ENCODE assay signal across 21 mouse cellular contexts in genomic region chr10:95302211-95303163, GRCm38 (mm10). TPM values are rescaled to one million over a fixed set of nuclear protein-coding genes. Genes with fewer than 3 reads are reported as not detected.
DNase-seq lines count a peak whose midpoint lies in the region; ATAC-seq and TF ChIP-seq lines count a peak whose summit lies in the region.
"Had no signal": no experiment of that assay in that cellular context is flagged by ENCODE, and none has a peak within 500 bp of the region (broad histone marks: within the 10 kb centered on the region; RNA-seq: fewer than 3 reads in every experiment).

No protein-coding gene starts in this region.

- TF ChIP-seq CTCF in gastrocnemius, adult 2 months (IDR thresholded peaks at IDR 0.05) = no peak

- no peak overlapping the region for H3K4me3 ChIP-seq in gastrocnemius, adult 2 months
- H3K4me3 ChIP-seq: forebrain, embryonic 15.5 days; neural tube, embryonic 13.5 days had no signal

- ATAC-seq in activated CD4-positive, CD25-positive, alpha-beta regulatory T cell, adult 4 months = peak; percentile 25
- ATAC-seq: forebrain, embryonic 15.5 days; intestine, postnatal 0 days; liver, postnatal 0 days had no signal

- peak overlapping the region; percentile 31; the same call in 1 of the 2 replicates for H3K27ac ChIP-seq in gastrocnemius, adult 2 months
- H3K27ac ChIP-seq: forebrain, embryonic 15.5 days; hindbrain, embryonic 14.5 days; kidney, postnatal 0 days; neural tube, embryonic 13.5 days had no signal

- DNase-seq in gastrocnemius, adult 2 months = no peak
- no peak for DNase-seq in gastrocnemius, adult 8-10 months (ENCODE audit: low spot score in 2 of 2)
- peak; percentile 55 for DNase-seq in A20 (ENCODE audit: low read depth, low spot score)
- peak; percentile 65 for DNase-seq in lung, postnatal 25 days (ENCODE audit: low spot score)
- DNase-seq in right cerebral cortex, adult 2 months (ENCODE audit: low spot score in 2 of 2) = no peak
- DNase-seq in cerebellum, postnatal 10 days = no peak
- no peak for DNase-seq in left cerebral cortex, postnatal 4 days
- DNase-seq: adrenal gland, postnatal 25 days; B cell, adult 2 months; cerebellum, adult 8-10 months; gastrocnemius, postnatal 14 days; layer of hippocampus, postnatal 36 days; liver; liver, postnatal 0 days; thymus, postnatal 4 days had no signal

- intact Hi-C loops in gastrocnemius, adult 2 months (cut with DNase I) = no loop called here
- intact Hi-C loops in left cerebral cortex, postnatal 4 days (cut with DNase I) = no loop called here

RNA-seq across cellular contexts. Expression of gene Cradd, which starts 21.4 kb away (rescaled TPM):
- 1 to 10 TPM; 8.6 to 9.8 TPM for total RNA-seq in gastrocnemius, adult 2 months (2021)
- total RNA-seq in gastrocnemius, adult 8-10 months (2022) = 10 to 100 TPM in 1 of 4 experiments, 1 to 10 TPM in 3; 6.7 to 18.0 (median 8.4) TPM
- polyA plus RNA-seq in activated CD4-positive, CD25-positive, alpha-beta regulatory T cell, adult 4 months (2017; shearing (Covaris generic)) = 10 to 100 TPM; 31.3 to 34.4 TPM
- total RNA-seq in left cerebral cortex, postnatal 4 days (2021) = 1 to 10 TPM; 7.4 TPM

Comparison
In these comparisons a context has a peak if more than half of its experiments do, and no peak if none do; other contexts are left out.
1. DNase-seq: peak in A20 (single experiment) and lung, postnatal 25 days (single experiment); none in gastrocnemius, adult 2 months (single experiment), gastrocnemius, adult 8-10 months (0 of 2), right cerebral cortex, adult 2 months (0 of 2), cerebellum, postnatal 10 days (0 of 2) and left cerebral cortex, postnatal 4 days (single experiment).